Mouse (Mus musculus): ENCODE measurements at regions not wholly inside any gene's neighbourhood (a gene's known extent, or its start where the extent isn't known, plus 50 kb on each side); places are given as distances from the start of the nearest gene placed in this dataset. TPM values are rescaled to one million over a fixed set of nuclear protein-coding genes. Genes with fewer than 3 reads are reported as not detected.

- DNase-seq (ENCODE audit: low spot score): no peak
Observed at GRCm38 (mm10) chr16:19834128-19834527, 74.1 kb downstream of the B3gnt5 start.

GRCm38 (mm10) chr16:19834750-19835149, 74.7 kb downstream of the B3gnt5 start:
- DNase-seq (ENCODE audit: low spot score): no peak

- no peak for DNase-seq (ENCODE audit: low spot score)
Observed at GRCm38 (mm10) chr16:19839831-19840230, 79.8 kb downstream of the B3gnt5 start.

- DNase-seq (ENCODE audit: low spot score): no peak
Observed at GRCm38 (mm10) chr16:19842346-19843025, 82.5 kb downstream of the B3gnt5 start.

- DNase-seq (ENCODE audit: low spot score): no peak
Observed at GRCm38 (mm10) chr16:19843738-19844137, 83.7 kb downstream of the B3gnt5 start.

GRCm38 (mm10) chr16:19848395-19848794, 88.4 kb downstream of the B3gnt5 start:
- no peak for DNase-seq (ENCODE audit: low spot score)

- DNase-seq (ENCODE audit: low spot score): no peak
Observed at GRCm38 (mm10) chr16:19865306-19865705, 105.3 kb downstream of the B3gnt5 start.

- no peak for DNase-seq (ENCODE audit: low spot score)
Observed at GRCm38 (mm10) chr16:19865931-19866330, 105.9 kb downstream of the B3gnt5 start.

GRCm38 (mm10) chr16:19869425-19869824, 109.4 kb downstream of the B3gnt5 start:
- DNase-seq (ENCODE audit: low spot score): no peak

GRCm38 (mm10) chr16:19876861-19877554, 105.8 kb downstream of the Klhl6 start:
- DNase-seq (ENCODE audit: low spot score): no peak

GRCm38 (mm10) chr16:19882961-19883360, 99.9 kb downstream of the Klhl6 start:
- DNase-seq (ENCODE audit: low spot score): no peak

- DNase-seq (ENCODE audit: low spot score): peak; percentile 31
Observed at GRCm38 (mm10) chr16:19883776-19884513, 98.9 kb downstream of the Klhl6 start.

GRCm38 (mm10) chr16:19884535-19884934, 98.3 kb downstream of the Klhl6 start:
- peak; percentile 9 for DNase-seq (ENCODE audit: low spot score)

GRCm38 (mm10) chr16:19886596-19886995, 96.2 kb downstream of the Klhl6 start:
- DNase-seq (ENCODE audit: low spot score): no peak

- DNase-seq (ENCODE audit: low spot score): no peak
Observed at GRCm38 (mm10) chr16:19889576-19889975, 93.3 kb downstream of the Klhl6 start.

- DNase-seq (ENCODE audit: low spot score): no peak
Observed at GRCm38 (mm10) chr16:19891441-19891840, 91.4 kb downstream of the Klhl6 start.

GRCm38 (mm10) chr16:19894435-19894994, 88.3 kb downstream of the Klhl6 start:
- DNase-seq (ENCODE audit: low spot score): no peak

Small RNA genes lying in the stretch of these regions (microRNA-seq; reads per million reads assigned to microRNA genes)
- not detected for gene Gm27883

Measured in heart, adult 8-10 months (tissue).